Mouse (Mus musculus) thymus, adult 2 months (tissue): ENCODE results near the gene Barx2. TPM values are rescaled to one million over a fixed set of nuclear protein-coding genes. Genes with fewer than 3 reads are reported as not detected.
A peak's percentile ranks its signal among the peaks of the same experiment; 100 is the strongest.

Experiments
- DNase-seq: peaks from one replicate; pipeline ENCODE4 v3.0.0; 2021
- H3K27ac ChIP-seq: fragments of 200-500 bp; 2 replicates; pipeline ENCODE4 v1.5.1; 2012; ENCODE audit warnings: low read length, control low read depth; ENCODE audit not compliant: control insufficient read depth, insufficient read depth
- H3K27me3 ChIP-seq: fragments of 200-500 bp; 2 replicates; pipeline ENCODE4 v1.6.1; 2012; ENCODE audit warnings: mild to moderate bottlenecking, low read length, moderate library complexity, mixed read lengths; ENCODE audit not compliant: control insufficient read depth, insufficient read depth
- H3K36me3 ChIP-seq: fragments of 200-500 bp; 2 replicates; pipeline ENCODE4 v1.6.1; 2012; ENCODE audit warnings: mild to moderate bottlenecking, low read length, moderate library complexity; ENCODE audit not compliant: control insufficient read depth, insufficient read depth
- H3K4me1 ChIP-seq: fragments of 200-500 bp; replicated peaks from 2 replicates; pipeline ENCODE4 v1.6.1; 2012; ENCODE audit warnings: low read length; ENCODE audit not compliant: control insufficient read depth, insufficient read depth
- H3K4me3 ChIP-seq: fragments of 200-500 bp; 2 replicates; pipeline ENCODE4 v1.5.1; 2012; ENCODE audit warnings: mild to moderate bottlenecking, low read length, control low read depth, moderate library complexity; ENCODE audit not compliant: control insufficient read depth, insufficient read depth
- CTCF ChIP-seq: fragments of 200-500 bp; IDR thresholded peaks from 2 replicates; pipeline ENCODE4 v1.5.1; 2012; ENCODE audit warnings: mild to moderate bottlenecking, control low read depth, low read length, moderate library complexity, borderline replicate concordance; ENCODE audit not compliant: control insufficient read depth, poor library complexity, insufficient read depth; ENCODE audit errors: extremely low read depth
- POLR2A ChIP-seq: fragments of 200-500 bp; IDR thresholded peaks from 2 replicates; pipeline ENCODE4 v1.6.1; 2012; ENCODE audit warnings: mild to moderate bottlenecking, low read length, control low read depth, moderate library complexity; ENCODE audit not compliant: control insufficient read depth, poor library complexity, insufficient read depth; ENCODE audit errors: extremely low read depth
- WGBS: fragments of 180-500 bp; shearing (Covaris S2); methylation state at CpG from one replicate; pipeline ENCODE4 v1.1.7; 2018; 5-methylcytosine and 5-hydroxymethylcytosine counted together
- polyA plus RNA-seq: library from polyadenylated mRNA; depleted of rRNA; stranded (reverse); fragments of >200 nt; gene quantifications from 2 replicates; pipeline ENCODE4 v1.2.3, GENCODE M21; 2012; rRNA removed

Gene Barx2
- polyA plus RNA-seq = 0.66 and 0.85 TPM in 2 replicates

GRCm38 (mm10) chr9:31912921-31913738, at the start of gene Barx2:
Gene Barx2, minus strand, starts transcription at chr9:31913462.
- WGBS = 2% methylated on average over 79 of the region's 81 CpGs
- Histone ChIP-seq H3K27ac (no peak within 1 kb of the TSS), H3K4me1 (peaks cover 12% of the 10 kb centered on the region), H3K27me3 (peaks cover 14% of the 10 kb centered on the region; the same call in 1 of the 2 replicates), H3K36me3 (no peaks in the 10 kb centered on the region), H3K4me3 (peak within 1 kb of the TSS; percentile 45)
- TF ChIP-seq CTCF (no peak), POLR2A (no peak)
- DNase-seq = peak; percentile 39

- Histone ChIP-seq H3K27ac (no peak overlapping the region), H3K27me3 (no peaks in the 10 kb centered on the region), H3K4me1 (no peaks in the 10 kb centered on the region), H3K4me3 (no peak overlapping the region), H3K36me3 (no peaks in the 10 kb centered on the region)
- TF ChIP-seq CTCF (no peak), POLR2A (no peak)
- WGBS = 94% methylated on average over 1 of the region's 1 CpGs
- no peak for DNase-seq
Observed at GRCm38 (mm10) chr9:31962265-31962664, 49.0 kb upstream of the Barx2 start.

GRCm38 (mm10) chr9:31960488-31960887, 47.2 kb upstream of the Barx2 start:
- H3K36me3 ChIP-seq = no peaks in the 10 kb centered on the region
- no peak overlapping the region for H3K4me3 ChIP-seq
- no peaks in the 10 kb centered on the region for H3K27me3 ChIP-seq
- WGBS = 75% methylated on average over 2 of the region's 2 CpGs
- no peaks in the 10 kb centered on the region for H3K4me1 ChIP-seq
- DNase-seq = no peak
- no peak for TF ChIP-seq POLR2A
- no peak for TF ChIP-seq CTCF
- H3K27ac ChIP-seq = no peak overlapping the region

- DNase-seq = no peak
- Histone ChIP-seq H3K27ac (no peak overlapping the region), H3K27me3 (no peaks in the 10 kb centered on the region), H3K36me3 (no peaks in the 10 kb centered on the region), H3K4me1 (no peaks in the 10 kb centered on the region), H3K4me3 (no peak overlapping the region)
- no peak for TF ChIP-seq POLR2A
- no peak for TF ChIP-seq CTCF
Observed at GRCm38 (mm10) chr9:31958120-31958519, 44.9 kb upstream of the Barx2 start.

GRCm38 (mm10) chr9:31950506-31950905, 37.2 kb upstream of the Barx2 start:
- H3K4me1 ChIP-seq = no peaks in the 10 kb centered on the region

GRCm38 (mm10) chr9:31949031-31949430, 35.8 kb upstream of the Barx2 start:
- no peak for DNase-seq
- H3K27ac ChIP-seq = no peak overlapping the region
- no peak overlapping the region for H3K4me3 ChIP-seq
- WGBS = 67% methylated on average over 5 of the region's 5 CpGs
- no peaks in the 10 kb centered on the region for H3K4me1 ChIP-seq
- H3K36me3 ChIP-seq = no peaks in the 10 kb centered on the region
- TF ChIP-seq POLR2A (no peak), CTCF (no peak)
- H3K27me3 ChIP-seq = no peaks in the 10 kb centered on the region

More at GRCm38 (mm10) chr9:31950506-31950905, 37.2 kb upstream of the Barx2 start:
- WGBS = 92% methylated on average over 5 of the region's 5 CpGs
- DNase-seq = no peak
- Histone ChIP-seq H3K4me3 (no peak overlapping the region), H3K27ac (no peak overlapping the region), H3K36me3 (no peaks in the 10 kb centered on the region), H3K27me3 (no peaks in the 10 kb centered on the region)
- TF ChIP-seq CTCF (no peak), POLR2A (no peak)
